In genomic region chr13:84761821-84762220, GRCm38 (mm10) we compare ENCODE assay signal across 15 mouse cellular contexts.
DNase-seq lines count a peak whose midpoint lies in the region; ATAC-seq and TF ChIP-seq lines count a peak whose summit lies in the region.
"Had no signal": no experiment of that assay in that cellular context is flagged by ENCODE, and none has a peak within 500 bp of the region (broad histone marks: within the 10 kb centered on the region; RNA-seq: fewer than 3 reads in every experiment).

No protein-coding gene starts in this region.

- no peak for ATAC-seq in forebrain, postnatal 0 days
- ATAC-seq in liver, embryonic 11.5 days (replicated peaks; ENCODE audit: low FRiP score) = no peak
- ATAC-seq: liver, postnatal 0 days had no signal

- 5% methylated on average over 4 of the region's 4 CpGs for WGBS in cerebellum, adult 2 months
- WGBS in forebrain, postnatal 0 days = 36% methylated on average over 4 of the region's 4 CpGs
- 49% methylated on average over 4 of the region's 4 CpGs for WGBS in liver, embryonic 11.5 days

- no peak for TF ChIP-seq POLR2A in cerebellum, adult 2 months (IDR thresholded peaks at IDR 0.05; ENCODE audit: borderline replicate concordance, insufficient read depth, low read length)

- H3K4me3 ChIP-seq in cerebellum, adult 2 months (replicated peaks; ENCODE audit: insufficient read depth, low read depth, low read length) = no peak overlapping the region
- H3K4me3 ChIP-seq in left cerebral cortex, adult 2 months = peak overlapping the region; percentile 33; the same call in 1 of the 2 replicates
- no peak overlapping the region for H3K4me3 ChIP-seq in forebrain, postnatal 0 days (ENCODE audit: low read depth, low read length)
- H3K4me3 ChIP-seq in liver, embryonic 11.5 days (ENCODE audit: low read depth, low read length) = no peak overlapping the region

- intact Hi-C loops in left cerebral cortex, adult 2 months (cut with DNase I) = loop anchor here (5.0 kb wide), 2 partner anchors 540 to 775 kb away; partner anchors contain the start of gene Tmem161b
- intact Hi-C loops in left cerebral cortex, postnatal 10 days (cut with DNase I) = loop anchor here (5.0 kb wide), 1 partner anchor 400 kb away; no protein-coding TSS in a partner anchor

- no peaks in the 10 kb centered on the region for H3K4me1 ChIP-seq in cerebellum, adult 2 months (ENCODE audit: control insufficient read depth, insufficient read depth, low read length)
- H3K4me1 ChIP-seq in forebrain, postnatal 0 days (ENCODE audit: insufficient read depth) = peaks cover 4% of the 10 kb centered on the region
- no peaks in the 10 kb centered on the region for H3K4me1 ChIP-seq in liver, embryonic 11.5 days (replicated peaks; ENCODE audit: control insufficient read depth, insufficient read depth, low read length)

- DNase-seq in cerebellum, adult 2 months = peak; percentile 56 to 57
- DNase-seq in cerebellum, postnatal 4 days (ENCODE audit: low spot score in 2 of 2) = no peak
- no peak for DNase-seq in left cerebral cortex, adult 2 months (ENCODE audit: extremely low spot score in 1 of 2, low spot score in 2 of 2)
- no peak for DNase-seq in left cerebral cortex, postnatal 10 days (ENCODE audit: extremely low spot score in 1 of 2, low spot score in 2 of 2)
- peak; percentile 56 to 58 for DNase-seq in cerebellum, postnatal 25 days
- peak; percentile 63 for DNase-seq in forebrain, postnatal 0 days
- no peak for DNase-seq in liver, embryonic 11.5 days (ENCODE audit: low spot score)
- DNase-seq in natural killer cell, adult 2 months (ENCODE audit: low spot score in 2 of 2) = no peak
- DNase-seq: adrenal gland, adult 8-10 months; gastrocnemius, postnatal 10 days; heart, adult 18-20 months; liver, postnatal 0 days; lung, postnatal 36 days; thymus, postnatal 36 days had no signal

- no peaks in the 10 kb centered on the region for H3K27me3 ChIP-seq in cerebellum, adult 2 months (ENCODE audit: control insufficient read depth, insufficient read depth, low read length)
- H3K27me3 ChIP-seq in forebrain, postnatal 0 days (ENCODE audit: insufficient read depth, low read length) = no peaks in the 10 kb centered on the region
- no peaks in the 10 kb centered on the region for H3K27me3 ChIP-seq in liver, embryonic 11.5 days (replicated peaks; ENCODE audit: control insufficient read depth, insufficient read depth, low read length)

- no peak for TF ChIP-seq CTCF in cerebellum, adult 2 months (IDR thresholded peaks at IDR 0.05; ENCODE audit: borderline replicate concordance, insufficient read depth, low read depth, low read length)
- TF ChIP-seq CTCF in left cerebral cortex, adult 2 months (IDR thresholded peaks at IDR 0.05) = no peak
- TF ChIP-seq CTCF in forebrain, postnatal 0 days (IDR thresholded peaks at IDR 0.05; ENCODE audit: low read depth) = no peak

- H3K9me3 ChIP-seq in forebrain, postnatal 0 days (ENCODE audit: low read length) = no peaks in the 10 kb centered on the region
- no peaks in the 10 kb centered on the region for H3K9me3 ChIP-seq in liver, embryonic 11.5 days (ENCODE audit: control insufficient read depth, low read length)

- no peak overlapping the region for H3K4me2 ChIP-seq in forebrain, postnatal 0 days (ENCODE audit: low read depth)
- H3K4me2 ChIP-seq in liver, embryonic 11.5 days = no peak overlapping the region
- H3K4me2 ChIP-seq: midbrain, embryonic 11.5 days had no signal

- H3K36me3 ChIP-seq in forebrain, postnatal 0 days (ENCODE audit: insufficient read depth) = no peaks in the 10 kb centered on the region
- no peaks in the 10 kb centered on the region for H3K36me3 ChIP-seq in liver, embryonic 11.5 days (ENCODE audit: control insufficient read depth, insufficient read depth, low read length)

- no peak overlapping the region; the same call in 1 of the 2 replicates for H3K27ac ChIP-seq in cerebellum, adult 2 months (ENCODE audit: insufficient read depth, low read length)
- H3K27ac ChIP-seq in left cerebral cortex, adult 2 months = peak overlapping the region; percentile 94
- peak overlapping the region; percentile 76 for H3K27ac ChIP-seq in forebrain, postnatal 0 days (ENCODE audit: low read depth, low read length)
- H3K27ac ChIP-seq in liver, embryonic 11.5 days (ENCODE audit: low read depth, low read length) = no peak overlapping the region

- no peak overlapping the region for H3K9ac ChIP-seq in forebrain, postnatal 0 days
- H3K9ac ChIP-seq in liver, embryonic 11.5 days (ENCODE audit: low read depth, low read length) = no peak overlapping the region
- H3K9ac ChIP-seq: liver, postnatal 0 days had no signal

Comparison
In these comparisons a context has a peak if more than half of its experiments do, and no peak if none do; other contexts are left out.
1. DNase-seq: peak in cerebellum, adult 2 months (2 of 2), cerebellum, postnatal 25 days (2 of 2) and forebrain, postnatal 0 days (single experiment); none in cerebellum, postnatal 4 days (0 of 2), left cerebral cortex, adult 2 months (0 of 2), left cerebral cortex, postnatal 10 days (0 of 2), liver, embryonic 11.5 days (single experiment) and natural killer cell, adult 2 months (0 of 2).
2. H3K27ac ChIP-seq: peak in left cerebral cortex, adult 2 months (single experiment) and forebrain, postnatal 0 days (single experiment); none in cerebellum, adult 2 months (single experiment) and liver, embryonic 11.5 days (single experiment).